Mouse (Mus musculus) erythroid progenitor cell, adult 5-6 weeks (primary cell): ENCODE measurements at regions not wholly inside any gene's neighbourhood (a gene's known extent, or its start where the extent isn't known, plus 50 kb on each side); places are given as distances from the start of the nearest gene placed in this dataset.
"Not testable (repeated sequence)": the region's sequence is repeated elsewhere in the genome, so short reads cannot be mapped to it uniquely, and the experiment has no call there.

Source experiments
- ATAC-seq: replicated peaks from 2 replicates; pipeline ENCODE4 v1.8.0; 2016; ENCODE audit warnings: moderate number of reproducible peaks, mild to moderate bottlenecking, moderate TSS enrichment, inconsistent platforms; ENCODE audit not compliant: poor library complexity, low FRiP score, severe bottlenecking

GRCm38 (mm10) chr4:105702036-105702435, 87.6 kb upstream of the Gm12728 start:
- ATAC-seq = no peak

GRCm38 (mm10) chr4:105703408-105703807, 86.3 kb upstream of the Gm12728 start:
- no peak for ATAC-seq

- ATAC-seq = no peak
These were observed 85.4 kb upstream of the Gm12728 start for GRCm38 (mm10) chr4:105704271-105704670.

- ATAC-seq = no peak
These were observed 83.7 kb upstream of the Gm12728 start for GRCm38 (mm10) chr4:105705996-105706395.

GRCm38 (mm10) chr4:105708080-105708796, 81.4 kb upstream of the Gm12728 start:
- ATAC-seq = no peak

DNA sequence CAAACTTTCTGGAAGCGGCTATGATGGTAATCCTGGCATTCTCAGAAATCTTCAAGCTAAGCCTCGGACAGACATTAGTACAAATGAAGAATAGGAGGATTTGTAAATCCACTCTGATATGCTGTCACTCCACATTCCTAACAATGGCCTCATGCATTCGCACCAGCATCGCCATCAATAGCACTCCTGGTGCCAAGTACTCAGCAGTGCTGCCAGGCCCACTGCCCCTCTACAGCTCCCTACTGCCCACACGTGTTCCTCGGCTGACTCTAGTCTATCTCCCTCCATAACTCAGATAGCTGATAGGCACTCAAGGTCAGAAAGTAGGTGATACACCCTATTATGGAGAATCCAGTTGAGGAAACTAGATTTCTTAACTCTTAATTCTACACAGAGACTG, 75.7 kb upstream of the Gm12728 start:
- ATAC-seq = no peak

GRCm38 (mm10) chr4:105718080-105718479, 71.6 kb upstream of the Gm12728 start:
- no peak for ATAC-seq

DNA sequence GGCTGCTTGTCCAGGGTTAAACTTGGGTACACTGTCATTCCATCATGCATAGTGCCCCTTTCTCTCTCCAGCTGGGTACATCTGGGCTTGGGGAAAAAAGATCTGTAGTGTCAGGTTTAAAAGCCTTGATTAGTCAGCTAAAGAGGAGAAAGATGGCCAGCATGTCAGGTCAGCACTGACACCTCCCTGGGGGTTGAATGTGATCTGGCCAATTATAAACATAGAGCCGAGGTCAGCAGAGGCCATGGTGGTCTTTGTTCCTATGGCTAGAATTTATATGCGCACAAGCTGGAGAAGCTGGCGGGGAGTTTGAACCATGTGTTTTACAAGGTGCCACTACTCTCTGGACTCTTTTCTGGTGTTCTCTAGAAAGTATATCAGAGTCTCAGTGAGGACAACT, 61.0 kb upstream of the Gm12728 start:
- no peak for ATAC-seq

- ATAC-seq = no peak
These were observed 58.8 kb upstream of the Gm12728 start for GRCm38 (mm10) chr4:105730900-105731299.

DNA sequence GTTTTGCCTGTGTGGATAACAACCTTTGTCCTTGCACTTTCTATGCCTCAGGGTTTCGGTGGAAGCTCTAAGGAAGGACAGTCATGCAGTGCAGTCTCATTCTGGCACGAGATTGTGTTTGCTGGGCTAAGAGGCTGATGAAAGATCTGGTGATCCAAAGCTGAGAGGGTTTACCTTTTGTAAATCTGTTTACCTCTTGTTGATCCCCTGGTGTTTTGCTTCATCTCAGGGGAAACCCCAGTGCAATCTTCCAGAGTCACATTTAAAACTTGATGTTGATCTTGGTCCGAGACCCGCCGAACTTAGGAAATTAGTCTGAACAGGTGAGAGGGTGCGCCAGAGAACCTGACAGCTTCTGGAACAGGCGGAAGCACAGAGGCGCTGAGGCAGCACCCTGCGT, 54.6 kb upstream of the Gm12728 start:
- not testable (repeated sequence) for ATAC-seq
